Mouse (Mus musculus) erythroblast, adult 5-6 weeks (primary cell): ENCODE measurements around the gene Vipr2. TPM values are rescaled to one million over a fixed set of nuclear protein-coding genes. Genes with fewer than 3 reads are reported as not detected.

Source experiments
- ATAC-seq: replicated peaks from 2 replicates; pipeline ENCODE4 v1.8.0; 2016; ENCODE audit warnings: moderate number of reproducible peaks, mild to moderate bottlenecking, moderate TSS enrichment, inconsistent platforms; ENCODE audit not compliant: poor library complexity, low FRiP score, severe bottlenecking
- total RNA-seq, 2 experiments: library from RNA; stranded (forward) in 1 of 2; stranded (reverse) in 1 of 2; fragments of 150-400 nt in 1 of 2; fragments of 200-764, 138-1000 nt in 1 of 2; gene quantifications; 2 replicates each; pipeline versions ENCODE4 v1.2.3 to v1.2.4; 2015 to 2017; ENCODE audit warnings: low replicate concordance in 2 of 2

The Vipr2 gene
- total RNA-seq, 2 experiments from 2014 or later = not detected

- no peak for ATAC-seq
These were observed 68.2 kb downstream of the Vipr2 start for GRCm38 (mm10) chr12:116145686-116146085.

- no peak for ATAC-seq
These were observed 69.6 kb downstream of the Vipr2 start for GRCm38 (mm10) chr12:116146996-116147634.

GRCm38 (mm10) chr12:116152866-116153428 is 75.4 kb downstream of the Vipr2 start:
- ATAC-seq = no peak

- no peak for ATAC-seq
These were observed 79.4 kb downstream of the Vipr2 start for GRCm38 (mm10) chr12:116156792-116157532.

DNA sequence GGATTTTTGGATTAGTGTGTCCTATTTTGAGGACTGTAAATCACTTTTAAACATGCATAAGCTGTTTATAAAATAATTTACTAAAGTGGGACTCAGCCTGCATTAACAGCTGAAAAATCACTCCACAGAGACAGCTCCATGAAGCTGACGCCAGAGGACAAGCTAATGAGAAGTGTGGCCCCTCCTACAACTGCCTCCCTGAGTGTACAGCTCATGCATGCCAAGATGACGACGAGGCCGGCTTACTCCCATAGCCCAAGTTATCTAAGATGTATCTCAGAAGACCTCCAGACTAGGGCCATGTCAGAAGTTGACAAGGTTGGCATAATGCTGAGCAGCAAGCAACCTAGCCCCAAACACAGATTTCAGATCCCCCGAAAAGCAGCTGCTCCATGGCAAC is 81.7 kb downstream of the Vipr2 start:
- ATAC-seq = no peak

GRCm38 (mm10) chr12:116159695-116160094 is 82.2 kb downstream of the Vipr2 start:
- ATAC-seq = no peak

- ATAC-seq = no peak
These were observed 87.8 kb downstream of the Vipr2 start for GRCm38 (mm10) chr12:116165368-116165767.

- no peak for ATAC-seq
These were observed 92.1 kb downstream of the Vipr2 start for GRCm38 (mm10) chr12:116169666-116170065.

GRCm38 (mm10) chr12:116176930-116177329 is 99.4 kb downstream of the Vipr2 start:
- ATAC-seq = peak; percentile 82

DNA sequence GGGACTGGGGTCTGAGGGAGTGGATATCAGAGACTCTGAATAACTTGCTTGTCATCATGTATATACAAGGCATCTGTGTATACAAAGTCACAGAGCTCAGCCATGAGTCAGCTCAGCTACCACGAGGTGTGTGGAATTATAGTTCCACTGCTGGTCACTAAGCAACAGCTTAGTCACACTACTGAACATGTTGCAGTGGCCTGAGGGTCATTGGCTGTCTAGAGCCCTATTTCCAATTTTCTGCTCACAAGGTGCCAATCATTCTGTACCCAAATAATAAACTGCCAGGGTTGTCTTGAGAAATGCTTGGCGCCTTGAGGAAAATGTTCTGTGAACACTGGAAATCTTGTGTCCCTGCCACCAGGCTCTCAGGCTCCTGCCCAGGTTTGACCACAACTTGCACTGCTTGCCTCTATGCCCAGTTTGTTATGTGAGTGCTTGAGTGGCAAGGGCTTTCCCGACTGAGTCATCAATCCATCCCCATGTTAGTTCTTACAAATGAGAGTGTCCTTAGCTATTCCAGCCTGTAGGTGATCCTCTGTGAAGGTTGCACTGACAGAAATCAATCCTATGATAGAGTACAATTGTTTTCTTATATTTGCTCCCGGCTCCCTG is 104.0 kb downstream of the Vipr2 start:
- no peak for ATAC-seq

DNA sequence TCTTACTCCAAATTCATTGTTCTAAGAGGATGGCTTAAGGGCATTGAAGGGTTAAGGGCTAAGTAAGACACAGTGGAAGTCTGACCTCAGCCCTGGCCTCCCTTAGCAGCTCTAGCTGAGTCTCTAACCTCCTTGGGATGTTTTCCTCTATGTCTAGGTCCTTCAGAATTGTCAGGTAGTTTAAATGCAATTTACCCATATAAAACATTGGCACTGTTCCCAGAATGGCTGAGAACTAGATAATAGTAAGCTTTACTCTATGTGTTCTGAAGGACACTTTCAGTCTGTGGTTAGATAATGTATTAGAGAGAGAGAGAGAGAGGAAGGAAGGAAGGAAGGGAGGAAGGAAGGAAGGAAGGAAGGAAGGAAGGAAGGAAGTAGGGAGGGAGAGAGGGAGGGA is 104.8 kb downstream of the Vipr2 start:
- no peak for ATAC-seq

DNA sequence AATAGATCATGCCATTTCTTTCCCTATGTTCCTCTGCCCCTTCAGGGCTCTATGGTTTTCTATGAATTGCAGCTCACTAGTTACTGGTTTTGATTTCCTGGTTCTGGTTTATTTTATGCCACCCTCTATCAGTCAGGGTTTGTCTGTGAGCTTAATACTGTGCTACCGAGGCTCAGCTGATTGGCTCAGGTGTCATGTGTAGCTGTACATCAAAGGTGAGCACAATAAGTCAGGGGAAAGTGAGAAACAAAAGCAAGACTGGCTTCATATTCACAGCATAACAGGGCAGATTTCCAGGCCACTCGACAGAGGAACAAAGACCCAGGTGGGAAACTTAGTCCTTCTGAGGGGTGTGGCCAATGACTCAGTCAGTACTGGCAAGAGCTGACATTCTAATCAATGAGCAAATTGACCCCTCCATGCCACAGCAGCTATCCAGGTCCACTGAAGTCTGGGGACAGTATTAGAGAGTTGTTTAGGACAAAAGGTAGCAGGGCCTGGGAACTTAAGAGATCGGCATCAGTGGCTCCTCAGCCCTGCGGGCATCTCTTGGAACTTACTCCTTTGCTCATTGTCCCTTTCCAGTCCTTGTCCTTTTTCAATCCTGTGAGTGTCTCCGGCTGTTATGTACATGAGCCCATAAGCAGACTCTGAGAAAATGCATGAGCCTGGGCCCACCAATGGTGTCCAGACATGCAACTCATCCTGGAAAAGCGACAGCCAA is 105.8 kb downstream of the Vipr2 start:
- ATAC-seq = no peak

DNA sequence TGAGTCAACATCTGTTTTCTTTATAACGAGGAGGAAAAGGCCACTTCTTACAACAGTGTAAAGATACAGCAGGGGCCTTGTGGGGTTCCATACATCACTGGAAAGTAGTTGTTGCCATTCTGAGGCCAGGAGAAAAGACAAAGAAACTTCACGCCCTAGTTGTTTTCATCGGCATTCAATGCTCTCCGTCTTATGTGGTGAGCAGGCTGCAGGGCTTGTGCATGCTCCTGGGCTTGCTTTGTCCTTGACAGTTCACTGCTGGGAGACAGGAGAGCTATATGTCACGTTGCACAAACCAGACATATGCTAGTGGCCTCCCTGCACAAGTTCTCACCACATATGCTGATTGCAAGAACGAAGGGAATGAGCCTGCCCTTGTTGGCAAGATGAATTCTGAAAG is 116.4 kb downstream of the Vipr2 start:
- ATAC-seq = no peak

DNA sequence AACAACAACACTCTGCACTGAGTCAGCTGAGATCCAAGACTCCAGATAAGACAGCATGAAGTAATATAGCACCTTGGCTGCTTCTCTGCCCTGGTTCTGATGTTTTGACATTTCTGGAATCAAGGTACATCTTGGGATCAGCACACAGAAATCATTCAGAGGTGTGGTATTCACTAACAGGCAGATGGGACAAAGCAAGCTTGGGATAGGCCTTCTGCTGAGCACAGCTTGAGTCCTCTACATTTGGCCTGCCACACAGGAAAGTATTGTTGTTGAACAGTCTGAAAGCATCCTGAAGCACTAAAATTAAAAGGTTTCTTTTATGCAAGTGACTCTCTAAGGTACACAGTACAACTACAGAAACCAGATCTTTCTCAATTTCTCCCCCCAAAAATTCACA is 117.1 kb downstream of the Vipr2 start:
- no peak for ATAC-seq

Other genes with a start within 250 kb of the Vipr2 start
- 7.9 and 11.9 TPM in 2 replicates for gene Zfp386, start 30.0 kb upstream of the Vipr2 start, total RNA-seq (2015; ENCODE audit: low replicate concordance)
- 4.6 and 5.9 TPM in 2 replicates for gene Zfp386, start 30.0 kb upstream of the Vipr2 start, total RNA-seq (2017; ENCODE audit: low replicate concordance)
- gene Wdr60, start 185.3 kb downstream of the Vipr2 start, total RNA-seq (2015; ENCODE audit: low replicate concordance) = 4.6 and 6.5 TPM in 2 replicates
- gene Wdr60, start 185.3 kb downstream of the Vipr2 start, total RNA-seq (2017; ENCODE audit: low replicate concordance) = 1.6 and 3.5 TPM in 2 replicates
- not detected in 2 replicates for gene Gm11027, start 197.7 kb downstream of the Vipr2 start, total RNA-seq (2015; ENCODE audit: low replicate concordance)
- gene Gm11027, start 197.7 kb downstream of the Vipr2 start, total RNA-seq (2017; ENCODE audit: low replicate concordance) = not detected in 2 replicates
- 27.3 and 28.6 TPM in 2 replicates for gene Esyt2, start 203.5 kb downstream of the Vipr2 start, total RNA-seq (2015; ENCODE audit: low replicate concordance)
- 41.3 and 45.6 TPM in 2 replicates for gene Esyt2, start 203.5 kb downstream of the Vipr2 start, total RNA-seq (2017; ENCODE audit: low replicate concordance)